Mouse (Mus musculus): ENCODE results near the gene Ghr.

Gene Ghr

GRCm38 (mm10) chr15:3582807-3583636 is at the start of gene Ghr:
Ghr (minus strand) TSS chr15:3583492.
- peak; percentile 93 for DNase-seq

DNA sequence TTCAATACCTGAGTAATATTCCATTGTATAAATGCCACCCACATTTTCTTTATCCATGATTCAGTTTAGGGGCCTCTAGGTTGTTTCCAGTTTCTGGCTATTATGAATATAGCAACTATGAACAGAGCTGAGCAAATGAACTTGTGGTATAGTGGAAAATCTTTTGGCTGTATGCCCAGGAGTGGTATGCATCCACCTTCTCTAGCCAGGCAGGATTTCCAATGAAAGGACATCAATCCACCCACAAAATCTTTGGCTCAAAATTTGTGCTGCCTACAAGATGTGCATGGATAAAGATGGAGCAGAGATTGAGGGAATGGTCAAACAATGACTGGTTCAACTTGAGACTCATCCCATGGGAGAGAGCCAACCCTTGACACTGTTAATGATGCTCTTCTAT is 39.5 kb upstream of the Ghr start:
- DNase-seq: no peak

DNA sequence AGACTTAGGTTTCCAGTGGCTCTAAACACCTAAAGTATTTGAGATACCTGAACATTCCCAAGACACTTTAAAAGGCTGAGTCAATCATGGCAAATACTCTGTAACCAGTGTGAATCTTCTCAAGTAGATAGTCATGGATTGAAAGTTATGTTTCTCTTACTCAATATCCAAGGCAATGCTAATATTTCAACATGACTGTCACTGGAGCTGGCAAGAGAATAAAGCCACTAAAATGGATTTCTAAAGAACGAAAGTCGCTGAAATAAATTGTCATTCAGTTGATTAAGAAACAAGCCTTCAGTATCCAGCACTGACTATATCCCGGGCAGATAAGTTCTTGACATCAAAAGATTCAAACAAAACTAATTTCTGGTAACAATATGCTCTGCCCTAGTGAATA is 37.1 kb upstream of the Ghr start:
- DNase-seq: no peak

DNA sequence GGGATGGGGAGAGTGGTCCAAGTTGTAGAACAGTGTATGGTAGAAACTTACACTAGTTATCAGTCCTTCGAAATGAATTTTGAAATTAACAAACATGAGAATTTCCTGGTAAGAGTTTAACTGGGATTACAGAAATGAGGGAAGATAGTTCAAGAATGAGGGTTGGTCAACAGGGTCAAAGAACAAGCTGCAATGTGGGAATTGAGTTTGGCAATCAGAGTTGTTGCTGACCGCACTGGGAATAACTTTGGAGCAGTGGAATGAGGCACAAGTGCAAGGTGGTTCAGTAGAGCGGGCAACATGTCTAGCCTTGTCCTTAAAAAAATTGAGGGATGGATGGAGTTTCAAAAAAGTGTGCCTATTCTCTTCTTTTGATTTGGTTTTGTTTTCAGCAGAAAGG is 35.0 kb upstream of the Ghr start:
- no peak for DNase-seq

- DNase-seq: no peak
Measured at GRCm38 (mm10) chr15:3611961-3612360, 28.7 kb upstream of the Ghr start.

- no peak for DNase-seq
Measured at GRCm38 (mm10) chr15:3607951-3608350, 24.7 kb upstream of the Ghr start.

- no peak for DNase-seq
Measured at GRCm38 (mm10) chr15:3602098-3602486, 18.8 kb upstream of the Ghr start.

- DNase-seq: no peak
Measured at GRCm38 (mm10) chr15:3601422-3602097, 18.3 kb upstream of the Ghr start.

GRCm38 (mm10) chr15:3587879-3588278 is 4.6 kb upstream of the Ghr start:
- DNase-seq: no peak

GRCm38 (mm10) chr15:3584361-3584760 is 1.1 kb upstream of the Ghr start:
- peak; percentile 59 for DNase-seq

GRCm38 (mm10) chr15:3581861-3582806 is 1.2 kb downstream of the Ghr start:
- peak; percentile 69 for DNase-seq

GRCm38 (mm10) chr15:3581337-3581736 is 2.0 kb downstream of the Ghr start:
- DNase-seq: no peak

GRCm38 (mm10) chr15:3580216-3580615 is 3.1 kb downstream of the Ghr start:
- DNase-seq: no peak

- DNase-seq: peak; percentile 52
Measured at GRCm38 (mm10) chr15:3578286-3578980, 4.9 kb downstream of the Ghr start.

- DNase-seq: no peak
Measured at GRCm38 (mm10) chr15:3569178-3569903, 14.0 kb downstream of the Ghr start.

GRCm38 (mm10) chr15:3564570-3564969 is 18.7 kb downstream of the Ghr start:
- DNase-seq: no peak

DNA sequence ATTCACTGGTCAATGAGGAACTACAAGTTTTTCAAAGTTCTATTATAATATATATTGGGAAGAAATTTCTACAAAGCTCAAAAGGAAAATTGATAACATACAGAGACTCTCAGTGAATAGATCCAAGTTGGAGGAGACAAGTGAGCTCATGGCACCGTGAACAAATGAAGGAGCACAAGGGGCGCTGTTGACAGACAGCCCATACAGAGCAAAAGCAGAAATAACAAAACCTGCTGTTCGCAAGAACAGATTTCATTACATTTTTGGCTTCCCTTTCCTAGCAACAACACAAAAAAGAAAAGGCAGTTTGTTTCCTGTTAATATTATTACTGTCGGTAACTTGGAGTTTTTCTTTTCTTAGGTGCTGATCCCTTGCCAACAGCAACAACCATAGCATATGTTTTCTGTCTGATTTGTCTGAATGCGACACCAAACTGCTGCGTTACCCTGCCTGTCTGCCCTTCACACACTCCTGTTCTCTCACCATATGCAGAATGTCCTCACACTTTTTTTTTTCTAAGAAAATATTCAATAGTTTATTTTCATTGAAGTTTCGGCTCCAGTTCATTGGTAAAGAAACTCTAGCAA is 19.3 kb downstream of the Ghr start:
- DNase-seq: no peak

DNA sequence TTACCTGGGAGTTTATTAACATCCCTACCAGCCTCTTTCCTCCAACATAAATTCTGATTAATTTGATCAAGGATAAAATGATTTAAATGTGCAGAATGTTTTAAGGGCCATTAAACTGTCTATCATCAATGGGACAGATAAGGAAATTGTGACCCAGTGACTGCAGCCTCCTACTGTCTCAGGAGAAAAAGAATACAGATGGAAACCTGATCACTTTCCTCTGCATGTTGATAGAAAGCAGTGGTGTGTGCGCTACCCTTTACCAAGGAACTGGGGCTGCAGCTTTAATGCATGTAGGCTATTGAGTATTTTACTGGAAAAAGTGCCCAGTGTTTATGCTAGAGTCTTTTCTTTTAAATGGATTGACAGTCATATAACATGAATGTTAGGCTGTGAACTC is 19.8 kb downstream of the Ghr start:
- DNase-seq: no peak

DNA sequence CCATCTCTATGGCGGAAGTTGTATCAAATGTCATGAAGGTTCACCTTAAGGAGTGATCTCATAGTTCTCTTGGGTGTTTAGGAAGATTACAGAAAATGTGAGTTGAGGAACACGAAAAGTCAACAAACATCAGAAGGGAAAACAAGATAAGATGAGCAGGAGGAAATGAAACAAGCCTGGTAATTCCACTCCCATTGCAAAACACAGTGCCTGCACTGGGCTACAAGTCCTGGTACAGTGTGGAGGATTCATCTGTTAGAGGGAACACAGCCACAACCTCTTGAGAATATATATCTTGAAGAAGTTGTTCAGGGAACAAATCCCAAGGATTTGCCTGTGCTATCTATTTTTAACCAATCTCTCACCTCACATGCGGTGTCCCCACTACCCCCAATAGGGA is 24.8 kb downstream of the Ghr start:
- no peak for DNase-seq

GRCm38 (mm10) chr15:3544289-3544688 is 39.0 kb downstream of the Ghr start:
- DNase-seq: no peak

DNA sequence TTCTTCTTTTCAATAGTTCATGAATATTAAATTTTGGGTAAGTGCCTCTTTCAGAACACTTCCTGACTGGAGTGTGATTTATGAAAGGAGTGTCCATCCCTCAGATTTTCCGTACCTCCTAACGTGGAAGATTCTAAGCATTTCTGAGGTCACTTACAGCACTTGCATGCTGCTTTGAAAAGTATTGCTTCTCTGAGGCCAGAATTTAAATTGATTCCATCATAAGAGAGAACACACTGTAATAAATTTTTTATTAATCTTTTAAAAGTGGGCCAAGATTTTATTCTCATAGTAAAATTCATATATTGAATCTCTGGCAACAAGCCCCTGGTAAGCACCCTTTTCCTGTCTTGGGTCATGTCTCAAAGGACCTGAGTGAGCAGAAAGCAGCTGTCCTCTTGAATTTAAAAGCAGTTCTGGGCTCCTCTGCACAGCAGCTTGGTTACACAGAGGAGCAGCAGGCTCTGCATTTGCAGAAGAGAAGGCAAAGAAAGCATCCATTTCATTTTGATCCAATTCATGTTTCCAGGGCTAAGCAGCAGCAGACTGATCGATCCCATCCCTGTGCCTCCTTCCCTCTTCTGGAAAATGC is 46.9 kb downstream of the Ghr start:
- peak; percentile 41 for DNase-seq
